Mouse (Mus musculus) hindbrain, embryonic 13.5 days (tissue): ENCODE measurements around the gene Ergic2. TPM values are rescaled to one million over a fixed set of nuclear protein-coding genes. Genes with fewer than 3 reads are reported as not detected.
"Not testable (repeated sequence)": the region's sequence is repeated elsewhere in the genome, so short reads cannot be mapped to it uniquely, and the experiment has no call there.

Experiments used
- ATAC-seq: fragments of 200-750 bp; cut with Nextera tagmentation; 2 replicates; pipeline ENCODE4 v1.8.0; 2017; ENCODE audit warnings: moderate TSS enrichment; ENCODE audit not compliant: low FRiP score
- H3K27ac ChIP-seq: fragments of 300-500 bp; sonication (generic); 2 replicates; pipeline ENCODE4 v1.5.1; 2015; ENCODE audit warnings: inconsistent platforms, mild to moderate bottlenecking, moderate library complexity
- H3K27me3 ChIP-seq: fragments of 300-500 bp; sonication (generic); 2 replicates; pipeline ENCODE4 v1.6.1; 2015; ENCODE audit warnings: mild to moderate bottlenecking, inconsistent platforms
- H3K36me3 ChIP-seq: fragments of 300-500 bp; sonication (generic); 2 replicates; pipeline ENCODE4 v1.6.1; 2015; ENCODE audit warnings: mild to moderate bottlenecking, inconsistent platforms
- H3K4me1 ChIP-seq: fragments of 300-500 bp; sonication (generic); replicated peaks from 2 replicates; pipeline ENCODE4 v1.6.1; 2015; ENCODE audit warnings: inconsistent platforms
- H3K4me2 ChIP-seq: fragments of 300-500 bp; sonication (generic); 2 replicates; pipeline ENCODE4 v1.6.1; 2015; ENCODE audit warnings: inconsistent platforms, mild to moderate bottlenecking, moderate library complexity
- H3K4me3 ChIP-seq: fragments of 300-500 bp; sonication (generic); 2 replicates; pipeline ENCODE4 v1.5.1; 2015; ENCODE audit warnings: mild to moderate bottlenecking, inconsistent platforms
- H3K9ac ChIP-seq: fragments of 300-500 bp; sonication (generic); 2 replicates; pipeline ENCODE4 v1.6.1; 2015; ENCODE audit warnings: mild to moderate bottlenecking, inconsistent platforms
- H3K9me3 ChIP-seq: fragments of 300-500 bp; sonication (generic); 2 replicates; pipeline ENCODE4 v1.6.1; 2016; ENCODE audit warnings: inconsistent platforms
- WGBS: fragments of 180-500 bp; shearing (Covaris S2); methylation state at CpG from one replicate; pipeline ENCODE4 v1.1.7; 2015; 5-methylcytosine and 5-hydroxymethylcytosine counted together
- polyA plus RNA-seq: library from polyadenylated mRNA; unstranded; fragments of >200 nt; fragmentation: Nextera tagmentation; extraction: Ambion mirVana; gene quantifications from 2 replicates; pipeline ENCODE4 v1.2.1, GENCODE M21; 2015

Gene Ergic2
- polyA plus RNA-seq, 1 experiment from 2014 or later = 232 TPM

DNA sequence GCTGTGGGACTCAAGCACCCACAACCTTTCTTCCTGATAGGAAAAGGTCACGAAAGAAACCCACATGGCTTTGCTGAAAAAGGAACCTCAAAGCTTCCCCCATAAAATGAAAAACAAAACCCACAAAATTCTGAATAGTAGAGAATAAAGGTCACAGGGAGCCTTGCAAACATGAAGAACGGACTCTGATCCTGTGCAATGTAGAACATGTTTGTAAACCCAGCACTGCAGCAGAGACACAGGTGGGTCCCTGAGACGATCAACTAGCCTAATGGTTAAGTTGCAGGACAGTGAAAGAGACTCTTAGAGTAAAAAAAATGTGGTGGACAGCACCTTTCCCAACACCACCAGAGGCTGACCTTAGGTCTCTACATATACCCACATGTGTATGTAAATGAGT lies 12.4 kb downstream of the Ergic2 start:
- Histone ChIP-seq H3K4me3 (no peak overlapping the region), H3K9ac (no peak overlapping the region), H3K4me2 (no peak overlapping the region), H3K36me3 (peaks cover 62% of the 10 kb centered on the region), H3K4me1 (no peaks in the 10 kb centered on the region), H3K9me3 (no peaks in the 10 kb centered on the region), H3K27ac (no peak overlapping the region), H3K27me3 (no peaks in the 10 kb centered on the region)
- WGBS = 93% methylated on average over 3 of the region's 3 CpGs
- no peak for ATAC-seq

DNA sequence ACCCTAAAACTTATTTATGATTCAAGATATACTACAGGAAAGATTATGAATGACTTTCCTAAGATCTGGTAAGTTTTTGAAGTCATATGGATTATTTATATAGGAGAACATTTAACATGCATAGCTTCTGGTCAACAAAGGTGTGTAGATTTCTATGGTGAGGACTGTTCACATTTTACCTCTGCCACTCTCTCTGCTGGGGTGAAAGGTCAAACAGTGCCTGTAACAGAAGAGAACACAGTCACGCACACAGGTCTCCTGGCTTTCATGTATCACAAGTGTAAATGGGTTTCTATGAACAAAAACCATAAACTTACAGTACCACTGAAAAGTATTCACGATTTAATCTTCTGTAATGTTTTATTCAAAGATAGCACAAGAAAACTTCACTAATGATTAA lies 13.0 kb downstream of the Ergic2 start:
- Histone ChIP-seq H3K27ac (no peak overlapping the region), H3K36me3 (peaks cover 67% of the 10 kb centered on the region), H3K4me2 (no peak overlapping the region), H3K27me3 (no peaks in the 10 kb centered on the region), H3K9me3 (no peaks in the 10 kb centered on the region), H3K4me3 (no peak overlapping the region), H3K4me1 (no peaks in the 10 kb centered on the region), H3K9ac (no peak overlapping the region)
- WGBS = 94% methylated on average over 2 of the region's 2 CpGs
- ATAC-seq = no peak

DNA sequence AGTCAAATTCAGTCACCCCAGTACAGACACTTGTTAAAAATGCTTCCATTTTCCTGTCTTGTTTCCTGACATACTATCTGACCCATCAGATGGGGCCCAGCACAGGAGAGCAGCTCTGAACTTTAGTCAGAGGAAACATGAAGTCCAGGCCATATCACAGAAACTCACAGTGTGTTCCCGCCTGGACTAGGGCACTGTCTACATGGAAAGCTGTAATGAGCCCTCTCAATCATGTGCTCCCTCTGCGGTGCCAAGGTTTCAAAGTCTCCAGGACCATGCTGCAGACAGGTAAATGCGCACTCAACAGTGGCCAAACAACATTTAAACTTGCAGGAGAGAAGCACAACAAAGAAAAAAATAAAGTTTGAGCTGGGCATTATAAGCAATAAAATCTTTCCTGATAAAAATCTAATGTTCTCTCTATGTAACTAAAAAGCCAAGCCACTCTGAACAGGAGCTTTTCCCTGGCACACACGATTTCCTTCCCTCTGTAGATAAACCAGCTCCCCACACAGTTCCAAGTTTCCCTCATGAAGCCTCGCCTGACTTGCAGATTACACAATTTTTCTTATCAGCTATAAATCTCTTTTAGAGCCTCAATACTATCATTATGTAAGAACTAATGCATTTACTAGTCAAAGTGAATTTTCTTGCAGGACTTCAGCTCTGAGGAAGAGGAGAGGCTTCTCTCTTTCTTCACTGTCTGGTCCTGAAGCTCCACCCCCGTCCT lies 18.0 kb downstream of the Ergic2 start:
- 97% methylated on average over 6 of the region's 6 CpGs for WGBS
- Histone ChIP-seq H3K9me3 (no peaks in the 10 kb centered on the region), H3K4me3 (no peak overlapping the region), H3K9ac (no peak overlapping the region), H3K4me2 (no peak overlapping the region), H3K36me3 (peaks cover 70% of the 10 kb centered on the region), H3K4me1 (no peaks in the 10 kb centered on the region), H3K27ac (no peak overlapping the region), H3K27me3 (no peaks in the 10 kb centered on the region)
- ATAC-seq = no peak

DNA sequence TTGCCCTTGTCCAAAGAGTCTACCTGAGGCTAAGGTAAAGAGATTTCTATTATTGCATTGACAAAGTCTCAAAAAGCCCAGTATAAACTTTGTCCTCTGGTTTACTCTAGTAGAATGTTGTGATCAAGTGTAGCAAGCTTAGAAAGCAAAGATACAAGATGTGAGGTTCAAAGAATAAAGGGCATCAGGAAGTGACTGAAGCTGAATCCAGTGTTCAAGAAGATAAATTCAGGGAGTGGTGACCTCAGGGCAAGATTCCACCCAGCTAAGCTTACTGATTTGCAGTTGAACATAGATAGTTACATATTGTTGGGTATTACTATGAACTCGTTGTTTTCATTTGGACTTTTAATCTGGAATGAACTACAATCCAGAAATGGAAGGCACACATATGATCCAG lies 26.5 kb downstream of the Ergic2 start:
- H3K4me2 ChIP-seq = no peak overlapping the region
- no peak overlapping the region for H3K4me3 ChIP-seq
- 98% methylated on average over 1 of the region's 1 CpGs for WGBS
- H3K4me1 ChIP-seq = no peaks in the 10 kb centered on the region
- H3K9ac ChIP-seq = no peak overlapping the region
- H3K9me3 ChIP-seq = no peaks in the 10 kb centered on the region
- H3K27me3 ChIP-seq = no peaks in the 10 kb centered on the region
- ATAC-seq = no peak
- H3K36me3 ChIP-seq = peaks cover 82% of the 10 kb centered on the region
- no peak overlapping the region for H3K27ac ChIP-seq

DNA sequence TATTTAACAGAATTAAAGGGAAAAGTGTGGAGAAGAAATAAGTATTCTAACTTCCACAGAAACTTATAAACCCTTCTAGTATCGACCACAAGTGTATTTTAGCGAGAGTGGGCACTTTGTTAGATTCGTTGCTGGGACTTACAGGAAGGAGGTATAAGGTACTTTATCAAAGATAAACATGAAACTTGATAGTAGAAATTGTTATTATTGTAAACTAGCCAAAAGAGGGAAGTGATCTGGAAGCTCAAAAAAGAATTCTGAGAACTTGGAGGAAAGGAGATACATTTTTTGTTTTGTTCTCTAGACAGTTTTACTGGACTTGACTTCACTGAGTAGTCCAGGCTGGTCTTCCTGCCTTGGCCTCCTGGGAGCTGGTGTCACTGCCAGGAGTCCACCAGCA lies 39.3 kb downstream of the Ergic2 start:
- Histone ChIP-seq H3K4me3 (no peak overlapping the region), H3K27ac (no peak overlapping the region), H3K27me3 (no peaks in the 10 kb centered on the region), H3K36me3 (no peaks in the 10 kb centered on the region), H3K4me1 (no peaks in the 10 kb centered on the region), H3K9me3 (no peaks in the 10 kb centered on the region), H3K4me2 (no peak overlapping the region), H3K9ac (no peak overlapping the region)
- no peak for ATAC-seq
- 87% methylated on average over 3 of the region's 3 CpGs for WGBS

DNA sequence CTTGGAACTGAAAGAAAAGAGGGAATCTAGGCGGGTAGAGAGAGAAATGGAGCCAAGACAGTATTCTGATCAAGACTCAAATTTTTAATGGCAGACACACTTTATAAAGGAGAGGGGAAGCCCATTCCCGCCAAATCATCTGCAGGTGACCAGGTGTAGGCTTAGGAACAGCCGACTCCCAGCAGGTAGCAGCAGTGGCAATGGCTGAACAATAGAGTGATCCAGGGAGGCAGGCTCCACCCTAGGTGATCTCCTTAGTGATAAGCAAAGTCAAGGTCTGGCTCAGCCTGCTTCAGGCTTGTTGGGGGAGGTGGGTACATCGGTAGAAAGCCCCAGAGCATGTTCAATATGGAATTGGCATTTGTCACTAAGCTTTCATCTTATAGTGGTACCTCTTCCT lies 59.9 kb downstream of the Ergic2 start:
- H3K9ac ChIP-seq, H3K4me2 ChIP-seq, H3K27me3 ChIP-seq, H3K27ac ChIP-seq, H3K36me3 ChIP-seq, H3K4me3 ChIP-seq, H3K9me3 ChIP-seq, H3K4me1 ChIP-seq, ATAC-seq: not testable (repeated sequence)
- WGBS = 64% methylated on average over 4 of the region's 4 CpGs

DNA sequence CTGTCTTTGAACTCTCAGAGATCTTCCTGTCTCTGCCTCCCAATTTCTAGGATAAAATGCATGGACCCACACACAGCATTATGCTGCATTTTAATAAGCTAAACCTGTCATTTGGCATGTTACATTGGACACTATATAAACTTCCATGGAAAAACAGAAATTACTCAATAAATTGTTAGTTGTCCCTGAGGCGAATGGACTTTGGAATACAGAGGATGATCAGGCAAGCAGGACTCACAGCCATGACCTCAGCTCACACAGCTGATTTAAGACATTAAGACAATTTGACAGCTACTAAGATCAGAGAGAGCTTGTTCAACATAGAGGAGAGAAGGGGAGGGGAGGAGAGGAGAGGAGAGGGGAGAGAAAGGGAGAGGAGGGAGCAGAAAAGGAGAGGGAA lies 69.8 kb downstream of the Ergic2 start:
- Histone ChIP-seq H3K36me3 (no peaks in the 10 kb centered on the region), H3K4me3 (no peak overlapping the region), H3K27me3 (peaks cover 2% of the 10 kb centered on the region; the same call in 1 of the 2 replicates), H3K4me1 (no peaks in the 10 kb centered on the region), H3K9me3 (no peaks in the 10 kb centered on the region; the same call in 1 of the 2 replicates), H3K4me2 (no peak overlapping the region), H3K9ac (no peak overlapping the region), H3K27ac (no peak overlapping the region)
- ATAC-seq = no peak
- WGBS = 92% methylated on average over 1 of the region's 1 CpGs

DNA sequence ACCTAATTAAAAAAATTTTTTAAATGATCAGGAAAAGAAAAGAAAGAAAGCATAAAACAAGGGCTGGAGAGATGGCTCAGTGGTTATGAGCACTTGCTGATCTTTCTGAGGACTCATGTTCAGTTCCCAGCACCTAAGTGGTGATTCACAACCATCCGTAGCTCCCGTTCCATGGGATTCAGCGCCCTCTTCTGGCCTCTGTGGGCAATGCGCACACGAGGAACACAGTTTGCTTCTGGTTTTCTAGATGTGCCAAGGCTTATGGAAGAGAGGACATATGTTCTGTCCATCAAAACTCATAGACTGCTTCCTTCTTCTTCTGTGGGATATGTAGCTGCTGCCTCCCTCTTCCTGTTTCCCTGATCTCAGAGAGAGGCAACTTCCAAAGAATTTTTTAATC lies 70.3 kb downstream of the Ergic2 start:
- 83% methylated on average over 5 of the region's 5 CpGs for WGBS
- H3K36me3 ChIP-seq = no peaks in the 10 kb centered on the region
- no peaks in the 10 kb centered on the region; the same call in 1 of the 2 replicates for H3K9me3 ChIP-seq
- no peak overlapping the region for H3K9ac ChIP-seq
- no peak overlapping the region for H3K27ac ChIP-seq
- peaks cover 2% of the 10 kb centered on the region; the same call in 1 of the 2 replicates for H3K27me3 ChIP-seq
- H3K4me1 ChIP-seq = no peaks in the 10 kb centered on the region
- no peak overlapping the region for H3K4me3 ChIP-seq
- no peak overlapping the region for H3K4me2 ChIP-seq
- ATAC-seq = no peak

DNA sequence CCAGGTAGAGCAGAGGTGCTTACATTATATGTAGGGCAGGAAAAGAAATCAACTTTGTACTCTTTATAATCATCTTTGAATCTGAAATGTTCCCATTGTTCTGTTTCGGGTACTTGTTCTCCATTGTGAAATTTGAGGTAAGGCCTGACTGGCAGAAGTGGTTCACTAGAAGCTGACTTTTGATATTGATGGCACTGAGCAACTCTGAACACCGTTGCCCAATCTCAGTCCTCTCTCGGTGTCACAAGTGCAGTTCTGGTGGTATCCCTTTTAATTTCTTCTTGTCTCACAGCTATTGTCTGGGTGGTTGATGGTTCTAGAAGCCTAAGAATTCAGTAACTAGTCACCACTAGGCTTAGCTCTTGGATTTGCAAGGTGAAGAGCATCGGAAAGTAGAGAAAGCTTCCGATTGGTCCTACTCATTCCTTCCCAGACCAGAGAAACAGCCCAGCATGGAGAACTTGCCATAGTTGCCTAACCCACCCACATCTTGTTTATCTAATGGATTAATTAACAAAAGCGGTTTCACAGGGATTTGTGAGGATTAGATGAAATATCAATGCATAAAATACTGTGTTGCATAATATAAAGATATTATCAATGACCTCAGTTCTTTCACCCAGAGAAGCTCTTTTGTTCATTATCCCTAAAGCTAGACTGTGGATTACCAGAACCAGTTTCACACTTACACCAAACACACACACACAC lies 72.7 kb downstream of the Ergic2 start:
- WGBS = 85% methylated on average over 6 of the region's 6 CpGs
- no peak for ATAC-seq

DNA sequence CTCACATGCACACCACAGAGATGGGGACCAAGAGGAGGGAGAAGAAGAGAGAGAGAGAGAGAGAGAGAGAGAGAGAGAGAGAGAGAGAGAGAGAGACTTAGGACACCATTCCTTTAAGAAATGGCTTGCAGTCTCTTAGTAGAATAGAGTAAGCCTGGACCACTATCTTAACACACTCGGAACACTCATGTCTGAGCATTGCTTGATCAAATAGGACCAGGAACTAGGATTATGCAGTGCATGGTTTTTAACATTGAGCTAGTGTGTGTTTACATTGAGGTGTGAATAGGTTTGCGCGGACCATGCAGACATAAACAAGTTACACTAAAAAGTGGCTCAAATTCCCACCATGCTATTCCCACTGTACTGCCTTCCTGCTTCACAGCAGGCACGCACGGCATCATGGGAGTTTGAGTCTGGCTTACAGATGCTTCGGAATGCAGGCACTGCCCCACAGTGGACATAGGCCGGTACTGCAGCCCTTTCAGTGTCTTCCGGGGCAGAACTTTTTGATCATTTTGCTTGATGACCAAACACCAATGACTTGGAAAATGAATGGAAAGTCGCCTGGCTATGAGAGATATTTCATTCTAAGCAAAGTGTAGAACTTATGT lies 76.3 kb downstream of the Ergic2 start:
- H3K4me2 ChIP-seq = no peak overlapping the region
- peak; percentile 83 for ATAC-seq
- peaks cover 9% of the 10 kb centered on the region for H3K4me1 ChIP-seq
- 31% methylated on average over 9 of the region's 9 CpGs for WGBS
- no peak overlapping the region for H3K27ac ChIP-seq
- H3K27me3 ChIP-seq = peaks cover 2% of the 10 kb centered on the region; the same call in 1 of the 2 replicates
- H3K4me3 ChIP-seq = no peak overlapping the region
- H3K9me3 ChIP-seq = no peaks in the 10 kb centered on the region
- H3K9ac ChIP-seq = no peak overlapping the region
- no peaks in the 10 kb centered on the region for H3K36me3 ChIP-seq

More for the DNA sequence above, 72.7 kb downstream of the Ergic2 start:
- Histone ChIP-seq H3K9ac (no peak overlapping the region), H3K27ac (no peak overlapping the region), H3K36me3 (no peaks in the 10 kb centered on the region), H3K4me2 (no peak overlapping the region), H3K9me3 (no peaks in the 10 kb centered on the region; the same call in 1 of the 2 replicates), H3K4me3 (no peak overlapping the region), H3K27me3 (peaks cover 2% of the 10 kb centered on the region; the same call in 1 of the 2 replicates), H3K4me1 (no peaks in the 10 kb centered on the region)

DNA sequence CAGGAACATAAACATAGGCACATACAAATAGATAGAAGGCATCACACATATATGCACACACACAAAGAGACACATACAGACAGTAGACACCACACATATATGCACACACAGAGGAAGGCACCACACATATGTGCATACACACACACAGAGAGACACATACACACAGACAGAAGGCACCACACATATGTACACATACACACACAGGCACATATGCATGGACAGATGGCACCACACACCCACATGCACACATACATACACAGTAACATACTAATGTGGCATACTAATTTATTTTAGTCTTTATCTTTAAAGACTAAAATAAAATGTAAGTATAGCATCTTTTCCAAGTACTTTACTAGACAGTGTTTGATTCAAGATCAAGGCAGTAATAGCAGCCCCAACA lies 78.6 kb downstream of the Ergic2 start:
- Histone ChIP-seq H3K4me2 (no peak overlapping the region), H3K27me3 (peaks cover 2% of the 10 kb centered on the region; the same call in 1 of the 2 replicates), H3K4me3 (no peak overlapping the region), H3K27ac (no peak overlapping the region), H3K36me3 (no peaks in the 10 kb centered on the region), H3K9me3 (no peaks in the 10 kb centered on the region), H3K4me1 (peaks cover 9% of the 10 kb centered on the region), H3K9ac (no peak overlapping the region)
- no peak for ATAC-seq

DNA sequence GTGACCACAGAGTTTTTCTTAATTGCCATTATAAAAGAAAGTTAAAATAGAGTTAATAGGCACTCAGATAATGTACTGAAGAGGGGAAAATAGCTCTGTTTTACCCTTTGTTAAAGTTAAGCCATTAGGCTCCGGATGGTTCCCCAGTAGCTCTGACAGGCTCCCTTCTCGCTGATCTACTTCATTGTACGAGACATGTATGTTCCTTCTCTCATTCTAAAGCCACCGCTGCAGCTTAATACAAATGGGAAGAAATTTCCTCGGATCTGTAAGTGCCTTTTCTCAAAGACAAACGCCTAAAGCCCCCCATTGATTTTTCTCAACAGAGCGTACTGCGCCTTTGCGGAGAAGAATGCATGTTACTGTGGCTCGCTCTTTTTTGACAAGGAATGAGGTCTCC lies 79.9 kb downstream of the Ergic2 start:
- peak overlapping the region; percentile 27; the same call in 1 of the 2 replicates for H3K4me2 ChIP-seq
- H3K36me3 ChIP-seq = no peaks in the 10 kb centered on the region
- no peak overlapping the region for H3K4me3 ChIP-seq
- H3K27me3 ChIP-seq = no peaks in the 10 kb centered on the region
- no peaks in the 10 kb centered on the region for H3K9me3 ChIP-seq
- no peak for ATAC-seq
- WGBS = 25% methylated on average over 10 of the region's 10 CpGs
- peaks cover 9% of the 10 kb centered on the region for H3K4me1 ChIP-seq
- H3K9ac ChIP-seq = no peak overlapping the region
- no peak overlapping the region for H3K27ac ChIP-seq
